10 mouse cellular contexts compared by ENCODE assay signal in the genomic region with DNA sequence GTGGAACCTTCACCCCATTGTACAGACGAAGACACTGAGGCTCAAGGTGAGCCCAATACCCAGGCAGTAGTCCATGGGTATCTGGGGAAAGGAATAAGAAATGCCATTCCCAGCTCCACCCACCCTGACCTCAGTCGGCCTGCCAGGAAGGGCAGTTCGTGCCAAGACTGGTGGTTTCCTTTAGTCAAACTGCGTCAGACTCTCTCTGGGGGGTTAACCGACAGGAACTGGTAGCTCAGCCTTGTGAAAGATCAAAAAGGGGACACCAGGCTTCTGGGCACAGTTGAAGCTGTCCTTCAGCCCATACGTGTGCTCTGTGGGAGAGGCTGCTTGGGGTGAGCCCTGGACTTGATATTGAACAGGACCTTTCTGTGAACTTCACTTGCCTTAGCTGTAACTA. TPM values are rescaled to one million over a fixed set of nuclear protein-coding genes. Genes with fewer than 3 reads are reported as not detected.
DNase-seq lines count a peak whose midpoint lies in the region; ATAC-seq and TF ChIP-seq lines count a peak whose summit lies in the region.
"Had no signal": no experiment of that assay in that cellular context is flagged by ENCODE, and none has a peak within 500 bp of the region (broad histone marks: within the 10 kb centered on the region; RNA-seq: fewer than 3 reads in every experiment).

No protein-coding gene starts in this region.

- H3K4me1 ChIP-seq in liver, postnatal 0 days (ENCODE audit: insufficient read depth): peaks cover 11% of the 10 kb centered on the region
- peaks cover 5% of the 10 kb centered on the region for H3K4me1 ChIP-seq in heart, embryonic 11.5 days (ENCODE audit: control insufficient read depth, insufficient read depth, low read length)

- H3K4me2 ChIP-seq in liver, postnatal 0 days (ENCODE audit: low read depth, low read length): no peak overlapping the region
- H3K4me2 ChIP-seq in heart, embryonic 11.5 days: no peak overlapping the region

- H3K9me3 ChIP-seq in liver, postnatal 0 days (ENCODE audit: low read length): no peaks in the 10 kb centered on the region
- no peaks in the 10 kb centered on the region for H3K9me3 ChIP-seq in heart, embryonic 11.5 days (replicated peaks; ENCODE audit: control insufficient read depth, low read length)

- no peaks in the 10 kb centered on the region for H3K27me3 ChIP-seq in liver, postnatal 0 days (ENCODE audit: insufficient read depth, low read length)
- no peaks in the 10 kb centered on the region for H3K27me3 ChIP-seq in Patski
- H3K27me3 ChIP-seq in heart, embryonic 11.5 days (ENCODE audit: control insufficient read depth, insufficient read depth, low read length): no peaks in the 10 kb centered on the region

- no peaks in the 10 kb centered on the region for H3K36me3 ChIP-seq in liver, postnatal 0 days (replicated peaks; ENCODE audit: insufficient read depth, low read length)
- no peaks in the 10 kb centered on the region for H3K36me3 ChIP-seq in heart, embryonic 11.5 days (ENCODE audit: control insufficient read depth, insufficient read depth, low read length)

- POLR2A ChIA-PET in Patski (lab: Charles Lee): no interaction called here

- no peak for TF ChIP-seq CTCF in liver, postnatal 0 days (IDR thresholded peaks at IDR 0.05; ENCODE audit: low read depth)
- TF ChIP-seq CTCF in Patski (IDR thresholded peaks at IDR 0.05): no peak

- H3K9ac ChIP-seq in liver, postnatal 0 days (replicated peaks): no peak overlapping the region
- no peak overlapping the region for H3K9ac ChIP-seq in heart, embryonic 11.5 days (ENCODE audit: low read depth, low read length)

- CTCF ChIA-PET in Patski (lab: Charles Lee): no interaction called here

- WGBS in liver, postnatal 0 days (ENCODE audit: insufficient replicate concordance): 35% methylated on average over 6 of the region's 6 CpGs
- WGBS in heart, embryonic 11.5 days (ENCODE audit: insufficient replicate concordance): 61% methylated on average over 6 of the region's 6 CpGs

- H3K27ac ChIP-seq in liver, postnatal 0 days (ENCODE audit: low read depth): no peak overlapping the region
- H3K27ac ChIP-seq in heart, embryonic 11.5 days (ENCODE audit: low read depth, low read length): no peak overlapping the region
- H3K27ac ChIP-seq: kidney, postnatal 0 days had no signal

- in situ Hi-C loops in Patski (cut with MboI; ENCODE audit: low pct_unique_long_range_greater_than_20kb): no loop called here

- no peak for DNase-seq in liver, postnatal 0 days
- DNase-seq in liver (no peak), Patski (ENCODE audit: low read depth, low spot score) (no peak)
- DNase-seq in urinary bladder, postnatal 10 days (ENCODE audit: low spot score): no peak
- DNase-seq: cerebellum, adult 11-12 months; gastrocnemius, postnatal 36 days had no signal

- no peak for TF ChIP-seq EP300 in liver, postnatal 0 days (IDR thresholded peaks at IDR 0.05; ENCODE audit: low read depth)

- no peak overlapping the region for H3K4me3 ChIP-seq in liver, postnatal 0 days (ENCODE audit: low read depth, low read length)
- no peak overlapping the region for H3K4me3 ChIP-seq in heart, embryonic 11.5 days (ENCODE audit: low read depth, low read length)

- ATAC-seq in liver, postnatal 0 days: peak; percentile 19; the same call in 1 of the 2 replicates
- peak; percentile 21 for ATAC-seq in Patski
- ATAC-seq in inflammation-experienced regulatory T-cells, adult 6 months: peak; percentile 77
- peak; percentile 47; the same call in 1 of the 2 replicates for ATAC-seq in neutrophil, adult 5-6 weeks (ENCODE audit: extremely low read depth, insufficient number of reproducible peaks, low FRiP score, poor library complexity, severe bottlenecking)
- no peak for ATAC-seq in heart, embryonic 11.5 days (replicated peaks; ENCODE audit: insufficient number of reproducible peaks, low FRiP score, low TSS enrichment)

RNA-seq across cellular contexts. Expression of gene Ddit4, which starts 19.1 kb away (rescaled TPM):
- 3.6 and 5.2 TPM in 2 replicates for polyA plus RNA-seq in liver, postnatal 0 days (2015; fragmentation: Nextera tagmentation; extraction: Ambion mirVana)
- 63.9 TPM for polyA plus RNA-seq in Patski (2021)
- 10 to 100 TPM; 11.5 to 25.9 (median 14.4) TPM for polyA plus RNA-seq in inflammation-experienced regulatory T-cells, adult 6 months (2017; shearing (Covaris generic))
- 5.6 and 8.1 TPM in 2 replicates for total RNA-seq in neutrophil, adult 5-6 weeks (2017)
- polyA plus RNA-seq in heart, embryonic 11.5 days (2014; fragmentation: Nextera tagmentation; extraction: Ambion mirVana): 1.9 and 3.4 TPM in 2 replicates

RNA-seq across cellular contexts. Expression of gene Dnajb12, which starts 53.2 kb away (rescaled TPM):
- 15.5 and 17.0 TPM in 2 replicates for polyA plus RNA-seq in liver, postnatal 0 days (2015; fragmentation: Nextera tagmentation; extraction: Ambion mirVana)
- 54.0 TPM for polyA plus RNA-seq in Patski (2021)
- polyA plus RNA-seq in inflammation-experienced regulatory T-cells, adult 6 months (2017; shearing (Covaris generic)): 10 to 100 TPM; 15.7 to 18.1 (median 17.4) TPM
- total RNA-seq in neutrophil, adult 5-6 weeks (2017): 24.7 and 32.5 TPM in 2 replicates
- polyA plus RNA-seq in heart, embryonic 11.5 days (2014; fragmentation: Nextera tagmentation; extraction: Ambion mirVana): 30.3 and 31.3 TPM in 2 replicates
